Mouse (Mus musculus): ENCODE measurements at regions not wholly inside any gene's neighbourhood (a gene's known extent, or its start where the extent isn't known, plus 50 kb on each side); places are given as distances from the start of the nearest gene placed in this dataset.

GRCm38 (mm10) chr11:91213104-91213503 is 364.3 kb downstream of the Kif2b start:
- no peak for TF ChIP-seq ZKSCAN1 (IDR thresholded peaks at IDR 0.05; ENCODE audit: borderline replicate concordance, low read depth, low read length)
- TF ChIP-seq MAX (IDR thresholded peaks at IDR 0.05; ENCODE audit: low read length): no peak
- TF ChIP-seq CTCF (conservative IDR thresholded peaks at IDR 0.05 in 1 of 2, IDR thresholded peaks at IDR 0.05 in 1 of 2; ENCODE audit: low read depth in 2 of 2, low read length in 2 of 2): no peak
- TF ChIP-seq POLR2A (IDR thresholded peaks at IDR 0.05; ENCODE audit: low read depth, low read length): no peak
- no peak for TF ChIP-seq USF2 (conservative IDR thresholded peaks at IDR 0.05; ENCODE audit: low read depth, low read length)
- TF ChIP-seq RCOR1 (conservative IDR thresholded peaks at IDR 0.05; ENCODE audit: low read depth, low read length): no peak
- TF ChIP-seq ZC3H11A (IDR thresholded peaks at IDR 0.05; ENCODE audit: low read depth, low read length): no peak

All from CH12.LX (cell line).